Mouse (Mus musculus) ES-Bruce4 (cell line): ENCODE measurements around the gene Tex48. TPM values are rescaled to one million over a fixed set of nuclear protein-coding genes. Genes with fewer than 3 reads are reported as not detected.

Experiments
- H3K27ac ChIP-seq: 2 replicates; pipeline ENCODE4 v1.5.1; 2012; ENCODE audit warnings: low read length, inconsistent platforms; ENCODE audit not compliant: insufficient read depth
- H3K27me3 ChIP-seq: 2 replicates; pipeline ENCODE4 v1.6.1; 2012; ENCODE audit warnings: mild to moderate bottlenecking, low read length, inconsistent platforms; ENCODE audit not compliant: control insufficient read depth, poor library complexity, insufficient read depth, severe bottlenecking
- H3K36me3 ChIP-seq: 2 replicates; pipeline ENCODE4 v1.6.1; 2012; ENCODE audit warnings: inconsistent platforms, mild to moderate bottlenecking, low read length, moderate library complexity; ENCODE audit not compliant: control insufficient read depth, poor library complexity, insufficient read depth, severe bottlenecking
- H3K4me1 ChIP-seq: one replicate; pipeline ENCODE4 v1.8.1; 2011; ENCODE audit warnings: low read length; ENCODE audit not compliant: control insufficient read depth, insufficient read depth
- H3K4me3 ChIP-seq: 2 replicates; pipeline ENCODE4 v1.5.1; 2011; ENCODE audit warnings: low read depth, mild to moderate bottlenecking, low read length
- H3K9ac ChIP-seq: 2 replicates; pipeline ENCODE4 v1.6.1; 2012; ENCODE audit warnings: low read depth, mild to moderate bottlenecking, inconsistent platforms; ENCODE audit not compliant: poor library complexity, severe bottlenecking
- H3K9me3 ChIP-seq: replicated peaks from 2 replicates; pipeline ENCODE4 v1.6.1; 2012; ENCODE audit warnings: mild to moderate bottlenecking, low read length, inconsistent platforms; ENCODE audit not compliant: control insufficient read depth, poor library complexity, insufficient read depth, severe bottlenecking
- CTCF ChIP-seq: IDR thresholded peaks from one replicate; pipeline ENCODE4 v1.8.1; 2011; ENCODE audit warnings: low read depth, low read length
- EP300 ChIP-seq: IDR thresholded peaks from 2 replicates; pipeline ENCODE4 v1.6.1; 2011; ENCODE audit warnings: low read depth, low read length; ENCODE audit not compliant: insufficient read depth
- POLR2A ChIP-seq: IDR thresholded peaks from one replicate; pipeline ENCODE4 v1.8.1; 2011; ENCODE audit warnings: low read length; ENCODE audit not compliant: insufficient read depth
- polyA plus RNA-seq: library from polyadenylated mRNA; stranded (reverse); fragments of >200 nt; gene quantifications from 2 replicates; pipeline ENCODE4 v1.2.4, GENCODE M21; 2011; ENCODE audit warnings: low read depth; ENCODE audit not compliant: missing spikeins, insufficient read depth, insufficient read length

Tex48 gene
- polyA plus RNA-seq, 1 experiment = not detected

- no peak overlapping the region for H3K9ac ChIP-seq
- no peaks in the 10 kb centered on the region for H3K36me3 ChIP-seq
- no peak for TF ChIP-seq EP300
- TF ChIP-seq POLR2A = no peak
- no peak for TF ChIP-seq CTCF
- no peaks in the 10 kb centered on the region for H3K27me3 ChIP-seq
- no peaks in the 10 kb centered on the region for H3K4me1 ChIP-seq
- H3K4me3 ChIP-seq = no peak overlapping the region
- H3K27ac ChIP-seq = no peak overlapping the region
- peaks cover 21% of the 10 kb centered on the region for H3K9me3 ChIP-seq
Observed at GRCm38 (mm10) chr4:63580078-63580477, 42.1 kb downstream of the Tex48 start.

- Histone ChIP-seq H3K9ac (no peak overlapping the region), H3K27ac (no peak overlapping the region), H3K4me1 (no peaks in the 10 kb centered on the region), H3K36me3 (no peaks in the 10 kb centered on the region), H3K9me3 (peaks cover 21% of the 10 kb centered on the region), H3K27me3 (no peaks in the 10 kb centered on the region), H3K4me3 (no peak overlapping the region)
- no peak for TF ChIP-seq CTCF
- no peak for TF ChIP-seq POLR2A
- no peak for TF ChIP-seq EP300
Observed at GRCm38 (mm10) chr4:63579649-63580048, 42.6 kb downstream of the Tex48 start.

GRCm38 (mm10) chr4:63572621-63573020 lies 49.6 kb downstream of the Tex48 start:
- H3K27ac ChIP-seq = no peak overlapping the region
- no peaks in the 10 kb centered on the region for H3K4me1 ChIP-seq
- H3K9me3 ChIP-seq = peaks cover 17% of the 10 kb centered on the region
- TF ChIP-seq CTCF (no peak), POLR2A (no peak), EP300 (no peak)
- H3K36me3 ChIP-seq = no peaks in the 10 kb centered on the region
- H3K9ac ChIP-seq = no peak overlapping the region
- no peak overlapping the region for H3K4me3 ChIP-seq
- H3K27me3 ChIP-seq = no peaks in the 10 kb centered on the region

- Histone ChIP-seq H3K36me3 (no peaks in the 10 kb centered on the region), H3K4me3 (no peak overlapping the region), H3K27ac (no peak overlapping the region), H3K27me3 (no peaks in the 10 kb centered on the region), H3K9ac (no peak overlapping the region), H3K9me3 (peaks cover 11% of the 10 kb centered on the region), H3K4me1 (no peaks in the 10 kb centered on the region)
- no peak for TF ChIP-seq POLR2A
- TF ChIP-seq EP300 = no peak
Observed at GRCm38 (mm10) chr4:63570208-63570781, 51.9 kb downstream of the Tex48 start.

GRCm38 (mm10) chr4:63569322-63569721 lies 52.9 kb downstream of the Tex48 start:
- TF ChIP-seq EP300 = no peak
- TF ChIP-seq CTCF = no peak
- no peak for TF ChIP-seq POLR2A
- H3K27ac ChIP-seq = no peak overlapping the region
- H3K36me3 ChIP-seq = no peaks in the 10 kb centered on the region
- no peaks in the 10 kb centered on the region for H3K4me1 ChIP-seq
- H3K4me3 ChIP-seq = no peak overlapping the region
- H3K9me3 ChIP-seq = peaks cover 11% of the 10 kb centered on the region
- no peaks in the 10 kb centered on the region for H3K27me3 ChIP-seq
- H3K9ac ChIP-seq = no peak overlapping the region

GRCm38 (mm10) chr4:63567712-63568390 lies 54.4 kb downstream of the Tex48 start:
- Histone ChIP-seq H3K4me1 (no peaks in the 10 kb centered on the region), H3K27ac (no peak overlapping the region), H3K36me3 (no peaks in the 10 kb centered on the region), H3K9ac (no peak overlapping the region), H3K4me3 (no peak overlapping the region), H3K9me3 (peaks cover 2% of the 10 kb centered on the region), H3K27me3 (no peaks in the 10 kb centered on the region)
- no peak for TF ChIP-seq POLR2A
- TF ChIP-seq EP300 = no peak
- no peak for TF ChIP-seq CTCF
